Mouse (Mus musculus) G1E (cell line): ENCODE data around the gene Tanc2. TPM values are rescaled to one million over a fixed set of nuclear protein-coding genes. Genes with fewer than 3 reads are reported as not detected.

Source experiments
- ATAC-seq: 2 replicates; pipeline ENCODE4 v1.8.0; 2016; ENCODE audit warnings: mild to moderate bottlenecking; ENCODE audit not compliant: insufficient number of reproducible peaks, poor library complexity, low FRiP score, severe bottlenecking; ENCODE audit errors: extremely low read depth
- DNase-seq: peaks from one replicate; pipeline ENCODE4 v3.0.0; 2012; ENCODE audit warnings: low spot score
- H3K27me3 ChIP-seq: 2 replicates; pipeline ENCODE4 v1.6.1; 2012; ENCODE audit warnings: mild to moderate bottlenecking, low read length, inconsistent platforms; ENCODE audit not compliant: insufficient read depth
- H3K36me3 ChIP-seq: replicated peaks from 2 replicates; pipeline ENCODE3; 2012; ENCODE audit warnings: mild to moderate bottlenecking, inconsistent platforms
- H3K4me1 ChIP-seq: 2 replicates; pipeline ENCODE4 v1.6.1; 2012; ENCODE audit warnings: low read depth, low read length, inconsistent platforms, mixed read lengths; ENCODE audit not compliant: insufficient read depth
- H3K4me3 ChIP-seq: 2 replicates; pipeline ENCODE4 v1.5.1; 2012; ENCODE audit warnings: low read depth, mild to moderate bottlenecking, inconsistent platforms, low read length, moderate library complexity, mixed read lengths
- H3K9me3 ChIP-seq: replicated peaks from 2 replicates; pipeline ENCODE4 v1.6.1; 2012; ENCODE audit warnings: inconsistent platforms
- CTCF ChIP-seq: IDR thresholded peaks from 2 replicates; pipeline ENCODE4 v1.5.1; 2012; ENCODE audit warnings: low read depth, low read length, inconsistent platforms, mixed read lengths
- GATA1 ChIP-seq: IDR thresholded peaks from 2 replicates; pipeline ENCODE4 v1.6.1; 2012; ENCODE audit warnings: borderline replicate concordance, low read length, inconsistent platforms, mixed read lengths
- GATA2 ChIP-seq: IDR thresholded peaks from 2 replicates; pipeline ENCODE4 v1.6.1; 2012; ENCODE audit warnings: low read depth, low read length, inconsistent platforms, borderline replicate concordance
- POLR2AphosphoS5 ChIP-seq: IDR thresholded peaks from 2 replicates; pipeline ENCODE4 v1.6.1; 2012; ENCODE audit warnings: low read depth, low read length, inconsistent platforms; ENCODE audit not compliant: insufficient replicate concordance
- TAL1 ChIP-seq: conservative IDR thresholded peaks from 2 replicates; pipeline ENCODE4 v1.6.1; 2012; ENCODE audit warnings: low read depth, low read length, inconsistent platforms, mixed read lengths
- polyA plus RNA-seq: library from polyadenylated mRNA; stranded (reverse); fragments of >175 nt; gene quantifications from 2 replicates; pipeline ENCODE4 v1.2.3, GENCODE M21; 2012
- total RNA-seq, 2 experiments: library from RNA; stranded (forward) in 1 of 2; stranded (reverse) in 1 of 2; fragments of 200-1000 nt in 1 of 2; fragments of >200 nt in 1 of 2; fragmentation: Nextera tagmentation in 1 of 2; gene quantifications; 2 replicates each; pipeline ENCODE4 v1.2.3; 2014 to 2017

The Tanc2 gene
- total and polyA plus RNA-seq, 3 experiments: 0.27 to 1.4 TPM; not detected in 1

GRCm38 (mm10) chr11:105938771-105939170 is 349.0 kb downstream of the Tanc2 start:
- no peaks in the 10 kb centered on the region for H3K36me3 ChIP-seq

GRCm38 (mm10) chr11:105941973-105942372 is 352.2 kb downstream of the Tanc2 start:
- TF ChIP-seq GATA1 (no peak), POLR2AphosphoS5 (no peak), GATA2 (no peak), CTCF (no peak), TAL1 (no peak)
- H3K27me3 ChIP-seq: peaks cover 24% of the 10 kb centered on the region
- ATAC-seq (no peak), DNase-seq (no peak)
- no peak overlapping the region for H3K4me3 ChIP-seq
- H3K4me1 ChIP-seq: no peaks in the 10 kb centered on the region
- no peaks in the 10 kb centered on the region for H3K36me3 ChIP-seq
- H3K9me3 ChIP-seq: no peaks in the 10 kb centered on the region

More at GRCm38 (mm10) chr11:105938771-105939170, 349.0 kb downstream of the Tanc2 start:
- ATAC-seq: no peak
- TF ChIP-seq POLR2AphosphoS5 (no peak), GATA2 (no peak), CTCF (no peak), TAL1 (no peak)
- Histone ChIP-seq H3K4me3 (no peak overlapping the region), H3K4me1 (no peaks in the 10 kb centered on the region), H3K9me3 (no peaks in the 10 kb centered on the region), H3K27me3 (peaks cover 39% of the 10 kb centered on the region)
- DNase-seq: no peak

- Histone ChIP-seq H3K36me3 (no peaks in the 10 kb centered on the region), H3K9me3 (no peaks in the 10 kb centered on the region), H3K4me1 (no peaks in the 10 kb centered on the region), H3K27me3 (peaks cover 30% of the 10 kb centered on the region), H3K4me3 (no peak overlapping the region)
- no peak for ATAC-seq
- no peak for TF ChIP-seq TAL1
- no peak for TF ChIP-seq POLR2AphosphoS5
- no peak for TF ChIP-seq GATA1
- TF ChIP-seq CTCF: no peak
- TF ChIP-seq GATA2: no peak
- DNase-seq: no peak
Measured at GRCm38 (mm10) chr11:105943133-105944102, 353.6 kb downstream of the Tanc2 start.

- H3K9me3 ChIP-seq: no peaks in the 10 kb centered on the region
- no peaks in the 10 kb centered on the region for H3K4me1 ChIP-seq
- no peak overlapping the region for H3K4me3 ChIP-seq
- TF ChIP-seq TAL1: no peak
- TF ChIP-seq CTCF: no peak
- no peak for TF ChIP-seq GATA1
- ATAC-seq: no peak
- peaks cover 30% of the 10 kb centered on the region for H3K27me3 ChIP-seq
- no peak for DNase-seq
- no peaks in the 10 kb centered on the region for H3K36me3 ChIP-seq
Measured at GRCm38 (mm10) chr11:105944126-105944621, 354.4 kb downstream of the Tanc2 start.

DNA sequence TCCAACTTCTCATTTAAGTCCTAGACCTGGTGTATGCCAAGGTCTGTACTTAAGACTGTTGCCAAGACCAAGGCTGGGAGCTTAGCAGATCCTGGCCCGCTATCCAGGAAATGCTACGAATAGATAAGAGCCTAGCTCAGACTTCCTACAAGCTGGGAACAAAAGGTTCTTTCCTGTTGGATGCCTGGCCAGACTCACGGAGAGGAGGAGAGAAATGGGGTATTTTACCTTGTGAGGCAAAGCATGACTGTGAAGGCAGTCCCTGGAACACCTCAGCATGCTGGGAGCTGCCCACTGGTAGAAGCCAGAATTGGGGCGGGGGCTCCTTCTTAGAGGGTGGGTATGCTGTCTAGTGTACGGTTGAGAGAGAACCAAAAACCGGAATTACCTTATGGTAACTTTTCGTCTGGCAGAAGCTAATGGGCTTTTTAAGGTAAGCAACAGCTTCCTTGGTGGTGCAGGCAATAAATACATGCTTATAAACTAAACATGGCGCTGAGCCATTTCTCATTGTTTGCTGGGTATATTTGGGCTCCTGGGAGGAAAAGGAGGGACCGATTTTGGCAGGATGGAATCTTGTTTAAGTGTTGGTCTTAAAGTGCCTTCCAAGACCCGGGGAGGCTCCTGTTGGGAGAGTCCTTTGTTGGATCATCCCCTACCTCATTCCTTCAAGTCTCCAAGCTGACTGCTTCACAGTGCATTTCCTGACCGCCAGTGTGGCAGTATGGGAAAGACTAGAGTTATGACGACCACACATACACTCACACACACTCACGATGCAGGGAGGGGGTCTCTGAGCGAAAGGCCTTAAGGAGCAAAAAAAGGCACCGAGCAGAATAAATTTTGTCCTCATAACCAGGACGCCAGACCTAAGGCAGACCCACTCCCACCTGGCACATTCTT is 355.2 kb downstream of the Tanc2 start:
- H3K4me1 ChIP-seq: no peaks in the 10 kb centered on the region
- H3K9me3 ChIP-seq: no peaks in the 10 kb centered on the region
- no peak for DNase-seq
- H3K4me3 ChIP-seq: no peak overlapping the region
- TF ChIP-seq CTCF (no peak), GATA2 (no peak), GATA1 (no peak), TAL1 (no peak), POLR2AphosphoS5 (no peak)
- H3K36me3 ChIP-seq: no peaks in the 10 kb centered on the region
- no peak for ATAC-seq
- H3K27me3 ChIP-seq: peaks cover 25% of the 10 kb centered on the region

GRCm38 (mm10) chr11:105946694-105947154 is 356.9 kb downstream of the Tanc2 start:
- TF ChIP-seq TAL1: no peak
- H3K4me1 ChIP-seq: no peaks in the 10 kb centered on the region
- no peaks in the 10 kb centered on the region for H3K9me3 ChIP-seq
- no peak overlapping the region for H3K4me3 ChIP-seq
- peaks cover 25% of the 10 kb centered on the region for H3K27me3 ChIP-seq
- no peaks in the 10 kb centered on the region for H3K36me3 ChIP-seq
- no peak for DNase-seq
- no peak for ATAC-seq
